Mouse (Mus musculus) lung, adult 18-20 months (tissue): ENCODE results near the gene Smim6.

ENCODE experiments used
- DNase-seq, 2 experiments: peaks; one replicate each; pipeline ENCODE4 v3.0.0; 2022; ENCODE audit warnings: mixed read lengths in 2 of 2

The Smim6 gene

GRCm38 (mm10) chr11:115945247-115945646 is 33.4 kb downstream of the Smim6 start:
- no peak for DNase-seq

DNA sequence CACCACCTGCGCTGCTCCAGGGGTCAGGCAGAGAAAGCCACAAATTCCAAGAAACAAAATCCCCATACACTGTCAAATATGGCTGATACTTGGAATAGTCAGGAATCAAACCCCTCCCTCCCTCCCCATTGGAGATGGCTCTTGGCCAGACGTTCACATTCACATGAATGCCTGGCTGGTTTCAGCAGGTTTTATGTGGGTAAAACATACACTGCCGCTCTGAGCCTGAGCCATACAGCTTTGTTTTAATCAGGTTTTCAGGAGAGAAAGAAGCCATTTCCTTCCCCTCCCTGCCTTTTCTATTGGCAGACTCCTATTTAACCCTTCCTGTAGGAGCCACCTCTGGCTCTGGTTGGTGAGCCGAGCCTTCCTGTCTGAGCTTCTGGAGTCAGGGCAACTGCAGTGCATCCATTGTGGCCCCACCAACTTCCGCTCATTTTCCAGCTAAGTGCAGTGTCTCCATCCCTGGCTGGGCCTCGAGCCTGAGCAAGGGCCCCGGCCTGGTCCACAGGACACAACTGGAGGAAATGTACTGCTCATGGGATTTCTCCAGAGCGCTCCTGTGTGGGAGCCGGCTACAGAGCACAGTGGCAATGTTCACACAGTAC is 34.5 kb downstream of the Smim6 start:
- DNase-seq = no peak

DNA sequence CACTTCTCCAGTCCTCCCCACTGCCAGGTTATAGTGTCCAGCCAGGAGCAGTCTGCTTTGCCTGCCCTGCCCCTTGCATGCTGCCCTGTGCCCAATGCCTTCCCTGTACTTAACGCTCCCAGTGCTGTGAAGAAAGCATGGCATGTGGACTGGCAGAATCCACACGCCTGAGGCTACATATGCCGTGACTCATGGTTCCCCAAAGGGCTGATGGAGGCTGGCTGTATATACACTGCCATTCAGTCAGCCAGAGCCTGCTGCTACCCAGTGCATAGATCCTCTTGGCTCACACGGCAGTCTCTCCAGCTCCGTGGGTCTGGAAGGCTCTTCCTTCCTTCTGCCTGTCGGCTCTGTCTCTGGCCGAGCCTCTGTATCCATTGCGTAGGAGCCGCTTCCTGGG is 36.5 kb downstream of the Smim6 start:
- no peak for DNase-seq

DNA sequence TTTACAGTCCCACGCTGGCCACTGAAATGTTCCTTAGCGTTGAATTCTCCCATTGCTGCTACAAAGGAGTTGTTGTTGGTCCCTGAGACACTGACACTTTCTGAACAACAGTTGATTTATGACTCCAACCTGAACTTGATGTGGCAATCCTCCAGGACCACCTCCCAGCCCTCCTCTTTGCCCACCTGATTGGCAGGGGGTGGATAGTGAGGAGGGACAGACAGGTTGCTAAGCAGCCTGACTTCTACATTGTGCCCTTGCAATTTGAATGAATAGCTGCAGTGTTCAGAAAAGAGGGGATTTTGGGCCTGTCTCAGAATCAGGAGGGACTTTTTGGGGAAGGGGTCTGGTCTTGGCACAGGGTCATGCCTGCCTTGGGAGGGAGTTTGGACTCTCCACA is 38.9 kb downstream of the Smim6 start:
- no peak for DNase-seq

DNA sequence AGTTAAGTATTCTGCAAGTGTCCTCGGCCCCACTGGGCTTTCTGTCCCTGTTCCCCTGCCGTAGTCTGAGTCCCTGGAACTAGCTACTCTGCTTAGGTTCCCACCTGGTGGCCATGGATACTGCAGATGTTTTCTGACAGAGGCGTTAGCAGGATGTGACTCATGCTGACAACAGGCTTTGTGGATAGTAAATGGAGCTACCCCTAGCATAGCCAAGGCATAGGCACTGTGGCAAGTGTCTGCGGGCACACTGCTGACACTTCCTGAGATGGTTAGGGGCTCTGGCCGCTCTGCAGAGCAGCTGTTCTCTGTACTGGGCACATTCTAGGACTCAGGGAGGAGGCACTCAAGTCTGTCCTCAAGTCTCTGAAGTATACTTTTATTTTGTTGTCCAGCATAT is 42.9 kb downstream of the Smim6 start:
- no peak for DNase-seq

GRCm38 (mm10) chr11:115955195-115955858 is 43.5 kb downstream of the Smim6 start:
- peak; percentile 60 to 66 for DNase-seq

DNA sequence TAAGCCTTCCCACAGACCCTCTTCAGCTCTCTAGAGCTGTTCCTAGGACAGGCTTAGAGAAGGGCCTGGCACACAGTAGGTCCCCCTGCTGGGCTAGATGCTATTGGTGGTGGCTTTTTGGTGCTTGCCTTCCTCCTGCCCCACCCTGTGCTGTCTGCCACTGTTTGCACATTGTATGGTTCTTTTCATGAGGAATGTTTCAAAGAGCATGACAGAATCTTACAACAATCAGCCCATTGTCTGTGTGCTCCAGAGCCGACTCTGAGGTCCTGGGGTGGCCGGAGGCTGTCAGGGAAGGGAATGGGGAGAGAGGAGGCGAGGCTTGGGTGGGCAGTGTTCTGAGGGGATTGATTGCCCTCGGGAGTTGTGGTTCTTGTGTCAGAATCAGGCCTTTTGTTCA is 44.6 kb downstream of the Smim6 start:
- no peak for DNase-seq

DNA sequence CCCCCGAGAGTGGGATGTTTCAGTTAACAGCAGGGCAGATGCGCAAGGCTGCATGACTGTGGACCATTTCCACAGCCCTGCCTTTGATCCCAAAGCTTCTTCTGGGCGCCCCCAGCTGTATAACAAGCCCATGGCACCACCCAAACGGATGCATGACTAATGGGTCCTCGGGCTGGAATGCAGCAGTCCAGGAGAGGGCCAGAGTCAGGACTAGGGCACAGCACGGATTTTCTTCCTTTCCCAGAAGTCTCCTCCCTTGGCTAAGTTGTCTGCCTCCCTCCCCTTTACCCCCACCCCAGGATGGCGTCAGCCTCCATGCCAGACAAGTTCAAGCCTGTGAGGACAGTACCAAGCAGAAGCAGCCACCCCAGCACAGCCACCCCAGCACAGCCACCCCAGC is 46.2 kb downstream of the Smim6 start:
- DNase-seq = no peak

GRCm38 (mm10) chr11:115959018-115959417 is 47.2 kb downstream of the Smim6 start:
- no peak for DNase-seq

GRCm38 (mm10) chr11:115962651-115963412 is 51.0 kb downstream of the Smim6 start:
- no peak for DNase-seq
